Mouse (Mus musculus) intestine, postnatal 0 days (tissue): ENCODE data around the gene Il21. TPM values are rescaled to one million over a fixed set of nuclear protein-coding genes. Genes with fewer than 3 reads are reported as not detected.

Experiments used
- ATAC-seq: fragments of 200-750 bp; cut with Nextera tagmentation; 2 replicates; pipeline ENCODE4 v1.8.0; 2017; ENCODE audit warnings: mild to moderate bottlenecking, moderate TSS enrichment, moderate library complexity
- H3K27ac ChIP-seq: fragments of 300-500 bp; sonication (generic); 2 replicates; pipeline ENCODE4 v1.5.1; 2014; ENCODE audit warnings: mild to moderate bottlenecking, low read depth, low read length, moderate library complexity
- H3K27me3 ChIP-seq: fragments of 300-500 bp; sonication (generic); replicated peaks from 2 replicates; pipeline ENCODE4 v1.6.1; 2014; ENCODE audit warnings: low read length, mixed read lengths; ENCODE audit not compliant: control insufficient read depth, insufficient read depth
- H3K36me3 ChIP-seq: fragments of 300-500 bp; sonication (generic); 2 replicates; pipeline ENCODE4 v1.6.1; 2014; ENCODE audit warnings: mild to moderate bottlenecking, moderate library complexity; ENCODE audit not compliant: control insufficient read depth, insufficient read depth
- H3K4me1 ChIP-seq: fragments of 300-500 bp; sonication (generic); replicated peaks from 2 replicates; pipeline ENCODE4 v1.6.1; 2014; ENCODE audit warnings: antibody characterized with exemption, low read length, mixed read lengths; ENCODE audit not compliant: control insufficient read depth, insufficient read depth
- H3K4me2 ChIP-seq: fragments of 300-500 bp; sonication (generic); replicated peaks from 2 replicates; pipeline ENCODE4 v1.6.1; 2014; ENCODE audit warnings: low read depth, mild to moderate bottlenecking, moderate library complexity
- H3K4me3 ChIP-seq: fragments of 300-500 bp; sonication (generic); 2 replicates; pipeline ENCODE4 v1.5.1; 2014; ENCODE audit warnings: low read depth, low read length
- H3K9ac ChIP-seq: fragments of 300-500 bp; sonication (generic); 2 replicates; pipeline ENCODE4 v1.6.1; 2014; ENCODE audit warnings: mild to moderate bottlenecking, low read depth, low read length
- H3K9me3 ChIP-seq: fragments of 300-500 bp; sonication (generic); 2 replicates; pipeline ENCODE4 v1.6.1; 2016; ENCODE audit warnings: mixed run types; ENCODE audit not compliant: control insufficient read depth
- CTCF ChIP-seq: sonication (generic); IDR thresholded peaks from 2 replicates; pipeline ENCODE4 v1.5.1; 2016; ENCODE audit warnings: low read depth, mild to moderate bottlenecking, control low read depth, antibody characterized with exemption, moderate library complexity
- WGBS: fragments of 180-500 bp; shearing (Covaris S2); extraction: QIAGEN DNeasy Blood & Tissue Kit; methylation state at CpG from one replicate; pipeline ENCODE4 v1.1.7; 2014; 5-methylcytosine and 5-hydroxymethylcytosine counted together
- polyA plus RNA-seq: library from polyadenylated mRNA; unstranded; fragments of >200 nt; fragmentation: Nextera tagmentation; extraction: Ambion mirVana; gene quantifications from 2 replicates; pipeline ENCODE4 v1.2.1, GENCODE M21; 2015

The Il21 gene
- polyA plus RNA-seq, 1 experiment from 2014 or later, result not detected

- Histone ChIP-seq H3K27ac (no peak overlapping the region), H3K9ac (no peak overlapping the region), H3K27me3 (no peaks in the 10 kb centered on the region; the same call in 1 of the 2 replicates), H3K36me3 (no peaks in the 10 kb centered on the region), H3K4me2 (no peak overlapping the region), H3K4me3 (no peak overlapping the region), H3K9me3 (no peaks in the 10 kb centered on the region), H3K4me1 (no peaks in the 10 kb centered on the region)
- no peak for ATAC-seq
- WGBS, result 89% methylated on average over 11 of the region's 11 CpGs
- no peak for TF ChIP-seq CTCF
Observed at GRCm38 (mm10) chr3:37268338-37268737, 35.9 kb upstream of the Il21 start.

GRCm38 (mm10) chr3:37259331-37259999 lies 27.0 kb upstream of the Il21 start:
- H3K27me3 ChIP-seq, result no peaks in the 10 kb centered on the region
- H3K4me3 ChIP-seq, result no peak overlapping the region
- H3K36me3 ChIP-seq, result no peaks in the 10 kb centered on the region
- H3K27ac ChIP-seq, result no peak overlapping the region
- no peak for TF ChIP-seq CTCF
- ATAC-seq, result no peak
- no peaks in the 10 kb centered on the region for H3K4me1 ChIP-seq
- H3K9me3 ChIP-seq, result no peaks in the 10 kb centered on the region
- no peak overlapping the region for H3K9ac ChIP-seq
- no peak overlapping the region for H3K4me2 ChIP-seq
- WGBS, result 41% methylated on average over 10 of the region's 10 CpGs

GRCm38 (mm10) chr3:37257776-37258175 lies 25.3 kb upstream of the Il21 start:
- Histone ChIP-seq H3K4me3 (no peak overlapping the region), H3K27ac (no peak overlapping the region), H3K4me1 (no peaks in the 10 kb centered on the region), H3K9me3 (no peaks in the 10 kb centered on the region), H3K4me2 (no peak overlapping the region), H3K9ac (no peak overlapping the region), H3K27me3 (no peaks in the 10 kb centered on the region), H3K36me3 (no peaks in the 10 kb centered on the region)
- TF ChIP-seq CTCF, result no peak
- ATAC-seq, result no peak
- 86% methylated on average over 15 of the region's 15 CpGs for WGBS

GRCm38 (mm10) chr3:37250967-37251366 lies 18.5 kb upstream of the Il21 start:
- Histone ChIP-seq H3K4me3 (no peak overlapping the region), H3K9ac (no peak overlapping the region), H3K27me3 (no peaks in the 10 kb centered on the region), H3K4me2 (no peak overlapping the region), H3K27ac (no peak overlapping the region), H3K4me1 (no peaks in the 10 kb centered on the region), H3K9me3 (no peaks in the 10 kb centered on the region), H3K36me3 (no peaks in the 10 kb centered on the region)
- no peak for ATAC-seq
- TF ChIP-seq CTCF, result no peak
- 87% methylated on average over 3 of the region's 3 CpGs for WGBS

GRCm38 (mm10) chr3:37235025-37235424 lies 2.6 kb upstream of the Il21 start:
- no peak overlapping the region for H3K4me2 ChIP-seq
- no peak overlapping the region for H3K9ac ChIP-seq
- no peaks in the 10 kb centered on the region for H3K36me3 ChIP-seq
- ATAC-seq, result no peak
- no peak overlapping the region for H3K4me3 ChIP-seq
- 83% methylated on average over 4 of the region's 4 CpGs for WGBS
- no peaks in the 10 kb centered on the region for H3K9me3 ChIP-seq
- no peak for TF ChIP-seq CTCF
- H3K27ac ChIP-seq, result no peak overlapping the region
- no peaks in the 10 kb centered on the region for H3K27me3 ChIP-seq
- no peaks in the 10 kb centered on the region for H3K4me1 ChIP-seq

GRCm38 (mm10) chr3:37231153-37231552 lies 1.3 kb downstream of the Il21 start:
- Histone ChIP-seq H3K27ac (no peak overlapping the region), H3K9me3 (no peaks in the 10 kb centered on the region), H3K4me3 (no peak overlapping the region), H3K4me1 (no peaks in the 10 kb centered on the region), H3K36me3 (no peaks in the 10 kb centered on the region), H3K4me2 (no peak overlapping the region), H3K9ac (no peak overlapping the region), H3K27me3 (no peaks in the 10 kb centered on the region)
- 85% methylated on average over 7 of the region's 7 CpGs for WGBS
- ATAC-seq, result no peak
- no peak for TF ChIP-seq CTCF
